Mouse (Mus musculus): ENCODE measurements around the gene Odf4. TPM values are rescaled to one million over a fixed set of nuclear protein-coding genes. Genes with fewer than 3 reads are reported as not detected.
"Not testable (repeated sequence)": the region's sequence is repeated elsewhere in the genome, so short reads cannot be mapped to it uniquely, and the experiment has no call there.

The Odf4 gene
- polyA plus RNA-seq, 1 experiment from 2014 or later = not detected

DNA sequence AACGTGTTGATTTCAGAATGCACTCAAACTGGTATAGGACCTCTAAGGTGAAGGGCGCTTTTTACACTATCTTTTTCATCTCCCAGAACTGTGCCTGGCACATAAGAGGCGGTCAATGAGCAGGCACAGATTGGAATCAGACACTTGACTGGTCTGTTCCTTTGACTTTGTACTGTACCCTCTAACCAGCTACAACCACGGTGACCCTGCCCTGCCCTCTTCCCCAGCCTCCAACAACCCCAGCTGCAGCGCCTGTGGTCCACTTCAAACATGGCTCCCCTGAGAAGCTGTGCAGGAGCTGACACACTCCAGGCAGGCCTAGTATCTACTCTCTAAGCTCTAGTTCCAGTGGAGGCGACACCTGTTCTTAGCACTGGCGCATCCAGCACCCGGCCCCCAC, 15.8 kb upstream of the Odf4 start:
- DNase-seq (ENCODE audit: extremely low spot score, low spot score) = no peak
- H3K27me3 ChIP-seq (ENCODE audit: poor library complexity, severe bottlenecking) = peaks cover 20% of the 10 kb centered on the region
- H3K4me1 ChIP-seq = peaks cover 26% of the 10 kb centered on the region
- H3K27ac ChIP-seq = no peak overlapping the region
- H3K9me3 ChIP-seq = no peaks in the 10 kb centered on the region
- no peaks in the 10 kb centered on the region; the same call in 1 of the 2 replicates for H3K36me3 ChIP-seq (replicated peaks)
- H3K4me3 ChIP-seq = no peak overlapping the region
- WGBS = 88% methylated on average over 8 of the region's 8 CpGs

GRCm38 (mm10) chr11:68940516-68940915, 13.6 kb upstream of the Odf4 start:
- Histone ChIP-seq H3K4me1 (peaks cover 15% of the 10 kb centered on the region), H3K27me3 (ENCODE audit: poor library complexity, severe bottlenecking) (no peaks in the 10 kb centered on the region), H3K9me3 (no peaks in the 10 kb centered on the region), H3K36me3 (replicated peaks) (no peaks in the 10 kb centered on the region; the same call in 1 of the 2 replicates), H3K27ac (peak overlapping the region; percentile 87), H3K4me3 (peak overlapping the region; percentile 58)
- no peak for DNase-seq (ENCODE audit: extremely low spot score, low spot score)
- WGBS = 69% methylated on average over 4 of the region's 4 CpGs

DNA sequence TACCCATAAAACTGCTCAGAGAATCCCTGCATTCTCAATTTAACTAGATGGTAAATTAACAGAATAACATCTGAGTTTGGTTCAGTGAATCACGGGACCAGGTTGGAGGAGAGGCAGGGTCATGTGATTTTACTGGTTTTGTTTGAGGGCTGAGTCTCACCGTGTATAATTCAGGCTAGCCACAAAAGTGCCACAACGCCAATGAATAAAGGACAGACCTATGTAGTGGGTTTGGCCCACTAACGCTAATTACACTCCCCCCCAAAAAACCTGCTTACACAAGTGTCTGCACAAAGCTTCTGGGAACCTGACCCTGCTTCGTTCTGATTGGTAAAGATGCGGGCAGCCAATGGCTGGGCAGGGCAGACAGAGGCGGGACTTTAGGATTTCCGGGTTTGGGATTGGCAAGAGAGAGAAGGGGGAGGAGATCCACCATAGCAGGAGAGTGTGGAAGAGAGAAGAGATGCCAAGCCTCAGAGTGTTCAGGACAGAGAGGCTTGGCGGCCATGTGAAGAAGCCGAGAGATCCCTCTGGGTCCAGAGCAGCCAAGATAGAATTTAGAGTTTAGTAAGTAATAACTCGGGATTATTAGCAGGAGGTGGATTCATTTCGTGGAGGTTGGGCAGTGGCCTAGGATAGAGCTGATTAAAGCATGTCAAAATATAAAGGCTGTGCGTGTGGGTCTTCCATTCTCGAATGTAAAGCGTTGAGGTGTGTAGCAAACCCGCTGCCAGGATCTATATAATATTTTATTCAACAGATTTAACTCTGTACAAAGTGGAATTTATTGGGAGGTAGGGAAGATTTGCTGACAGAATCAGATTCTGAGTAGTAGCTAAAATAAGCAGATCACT, 12.8 kb upstream of the Odf4 start:
- Histone ChIP-seq H3K4me1 (peaks cover 15% of the 10 kb centered on the region), H3K27me3 (ENCODE audit: poor library complexity, severe bottlenecking) (no peaks in the 10 kb centered on the region), H3K9me3 (no peaks in the 10 kb centered on the region), H3K36me3 (replicated peaks) (no peaks in the 10 kb centered on the region; the same call in 1 of the 2 replicates), H3K27ac (peak overlapping the region; percentile 87), H3K4me3 (peak overlapping the region; percentile 58)
- whole genome bisulfite sequencing = 6% methylated on average over 16 of the region's 16 CpGs
- DNase-seq (ENCODE audit: extremely low spot score, low spot score) = peak; percentile 91

DNA sequence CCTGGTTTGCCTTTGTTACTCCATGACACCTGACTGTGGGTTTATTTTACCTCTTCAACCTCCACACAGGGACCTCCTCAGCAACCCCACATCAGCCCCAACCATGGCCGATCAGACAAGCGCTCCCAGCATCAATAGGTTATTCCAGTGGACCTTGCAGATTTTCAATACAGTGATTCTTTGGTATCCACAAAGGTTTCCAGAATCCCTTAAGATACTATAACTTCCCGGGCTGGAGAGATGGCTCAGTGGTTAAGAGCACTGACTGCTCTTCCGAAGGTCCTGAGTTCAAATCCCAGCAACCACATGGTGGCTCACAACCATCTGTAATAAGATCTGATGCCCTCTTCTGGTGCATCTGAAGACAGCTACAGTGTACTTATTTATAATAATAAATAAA, 10.1 kb upstream of the Odf4 start:
- H3K27ac ChIP-seq; H3K36me3 ChIP-seq (replicated peaks); H3K27me3 ChIP-seq (ENCODE audit: poor library complexity, severe bottlenecking); DNase-seq (ENCODE audit: extremely low spot score, low spot score); H3K4me3 ChIP-seq; H3K9me3 ChIP-seq: not testable (repeated sequence)
- WGBS = 91% methylated on average over 4 of the region's 4 CpGs
- peaks cover 15% of the 10 kb centered on the region for H3K4me1 ChIP-seq

DNA sequence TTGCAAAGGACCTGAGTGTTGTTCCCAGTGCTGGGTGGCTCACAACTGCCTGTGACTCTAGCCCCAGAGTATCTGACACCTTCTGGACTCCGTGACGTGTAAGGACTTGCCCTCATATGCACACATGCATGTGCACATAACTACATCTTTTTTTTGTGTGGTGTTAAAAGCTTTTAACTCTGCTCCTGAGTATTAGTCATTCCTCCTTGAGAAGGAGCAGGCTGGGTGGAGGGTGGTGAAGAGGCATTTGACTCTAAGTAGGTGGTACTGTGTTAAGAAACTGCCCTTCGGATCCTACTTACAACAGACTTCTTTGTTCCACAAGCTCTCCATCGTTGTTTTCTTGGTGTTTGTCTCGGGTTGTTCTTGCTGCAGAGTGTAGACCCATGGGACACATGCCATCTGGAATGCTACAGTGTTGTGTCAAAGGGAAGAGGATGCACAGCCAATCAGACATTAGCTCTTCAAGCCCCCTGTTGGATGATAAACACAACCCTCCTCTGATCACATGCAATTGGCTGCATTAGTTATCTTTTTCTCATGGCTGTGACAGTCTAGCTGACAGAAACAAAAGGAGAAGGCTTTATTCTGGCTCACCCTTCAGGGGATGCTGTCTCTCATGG, 7.1 kb upstream of the Odf4 start:
- H3K4me3 ChIP-seq = no peak overlapping the region
- H3K4me1 ChIP-seq = peaks cover under 1% of the 10 kb centered on the region; the same call in 1 of the 2 replicates
- H3K9me3 ChIP-seq = no peaks in the 10 kb centered on the region
- no peaks in the 10 kb centered on the region for H3K27me3 ChIP-seq (ENCODE audit: poor library complexity, severe bottlenecking)
- no peaks in the 10 kb centered on the region for H3K36me3 ChIP-seq (replicated peaks)
- H3K27ac ChIP-seq = no peak overlapping the region
- no peak for DNase-seq (ENCODE audit: extremely low spot score, low spot score)
- WGBS = 82% methylated on average over 5 of the region's 5 CpGs

GRCm38 (mm10) chr11:68929947-68930346, 3.1 kb upstream of the Odf4 start:
- no peak overlapping the region for H3K27ac ChIP-seq
- no peaks in the 10 kb centered on the region for H3K4me1 ChIP-seq
- no peak for DNase-seq (ENCODE audit: extremely low spot score, low spot score)
- no peaks in the 10 kb centered on the region for H3K27me3 ChIP-seq (ENCODE audit: poor library complexity, severe bottlenecking)
- WGBS = 87% methylated on average over 6 of the region's 6 CpGs
- no peaks in the 10 kb centered on the region for H3K9me3 ChIP-seq
- no peaks in the 10 kb centered on the region for H3K36me3 ChIP-seq (replicated peaks)
- no peak overlapping the region for H3K4me3 ChIP-seq

- H3K27me3 ChIP-seq (ENCODE audit: poor library complexity, severe bottlenecking) = no peaks in the 10 kb centered on the region
- WGBS = 79% methylated on average over 2 of the region's 2 CpGs
- H3K4me1 ChIP-seq = peaks cover 11% of the 10 kb centered on the region
- H3K4me3 ChIP-seq = no peak overlapping the region
- DNase-seq (ENCODE audit: extremely low spot score, low spot score) = no peak
- H3K9me3 ChIP-seq = no peaks in the 10 kb centered on the region
- H3K27ac ChIP-seq = no peak overlapping the region
- H3K36me3 ChIP-seq (replicated peaks) = no peaks in the 10 kb centered on the region
Observed at GRCm38 (mm10) chr11:68924749-68925148, 2.1 kb downstream of the Odf4 start.

DNA sequence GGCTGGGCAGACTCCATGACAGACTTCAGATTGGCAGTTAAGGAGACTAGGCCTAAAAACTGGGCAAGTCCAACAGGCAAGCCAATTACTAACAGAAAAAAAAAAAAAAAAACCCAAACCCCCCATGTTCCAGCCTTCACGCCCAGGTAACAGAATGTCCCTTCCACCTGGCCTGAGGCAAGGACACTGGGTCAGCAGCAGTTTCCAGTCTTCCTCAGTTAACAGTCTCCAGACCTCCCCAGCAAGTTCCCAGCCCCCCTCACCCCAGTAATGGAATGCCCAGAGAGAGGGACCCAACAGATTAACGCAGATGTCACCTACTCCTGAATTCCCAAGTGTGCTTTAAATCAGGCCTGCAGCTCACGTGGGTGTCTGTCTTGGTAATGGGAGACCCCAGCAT, 3.7 kb downstream of the Odf4 start:
- no peak overlapping the region for H3K27ac ChIP-seq
- no peaks in the 10 kb centered on the region for H3K27me3 ChIP-seq (ENCODE audit: poor library complexity, severe bottlenecking)
- no peak overlapping the region for H3K4me3 ChIP-seq
- no peaks in the 10 kb centered on the region for H3K9me3 ChIP-seq
- DNase-seq (ENCODE audit: extremely low spot score, low spot score) = no peak
- 52% methylated on average over 3 of the region's 3 CpGs for WGBS
- peaks cover 11% of the 10 kb centered on the region for H3K4me1 ChIP-seq
- H3K36me3 ChIP-seq (replicated peaks) = no peaks in the 10 kb centered on the region

- Histone ChIP-seq H3K9me3 (peaks cover 4% of the 10 kb centered on the region; the same call in 1 of the 2 replicates), H3K4me1 (no peaks in the 10 kb centered on the region), H3K4me3 (no peak overlapping the region), H3K27ac (no peak overlapping the region), H3K27me3 (ENCODE audit: poor library complexity, severe bottlenecking) (no peaks in the 10 kb centered on the region), H3K36me3 (replicated peaks) (no peaks in the 10 kb centered on the region)
- DNase-seq (ENCODE audit: extremely low spot score, low spot score) = no peak
- 91% methylated on average over 4 of the region's 4 CpGs for WGBS
Observed at GRCm38 (mm10) chr11:68914566-68914965, 12.3 kb downstream of the Odf4 start.

DNA sequence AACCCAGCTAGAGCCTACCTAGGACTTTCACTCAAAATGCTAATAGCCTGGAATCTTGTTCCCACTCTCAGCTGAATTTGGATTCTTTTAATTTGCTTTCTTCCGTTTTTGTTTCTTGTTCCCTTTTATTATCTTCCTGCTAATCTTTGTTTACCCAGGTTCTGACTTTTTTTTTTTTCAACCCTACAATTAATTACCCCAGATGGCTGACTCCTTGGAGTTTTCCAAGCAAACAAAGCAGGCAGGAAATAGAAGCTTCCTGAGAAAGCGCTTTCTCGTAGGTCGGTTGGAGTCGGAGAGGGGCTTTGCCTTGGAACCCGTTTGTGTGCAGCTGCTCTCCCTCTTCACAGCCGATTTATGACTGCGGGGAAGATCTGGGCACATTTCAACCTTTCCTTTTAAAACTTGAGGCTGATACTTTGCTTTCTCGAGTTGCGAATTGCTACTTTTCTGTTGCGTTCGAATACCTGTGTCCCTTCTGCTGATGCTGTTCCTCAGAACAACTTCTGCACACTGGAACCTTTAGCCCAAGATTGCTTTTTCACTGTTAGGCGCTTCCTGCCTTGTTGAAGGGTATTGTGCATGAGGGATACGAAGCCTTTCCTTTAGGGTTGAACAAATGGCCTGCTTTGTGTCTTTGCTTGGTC, 15.2 kb downstream of the Odf4 start:
- Histone ChIP-seq H3K4me1 (no peaks in the 10 kb centered on the region), H3K9me3 (peaks cover 4% of the 10 kb centered on the region; the same call in 1 of the 2 replicates), H3K27ac (no peak overlapping the region), H3K4me3 (no peak overlapping the region), H3K36me3 (replicated peaks) (peaks cover 13% of the 10 kb centered on the region), H3K27me3 (ENCODE audit: poor library complexity, severe bottlenecking) (no peaks in the 10 kb centered on the region)
- no peak for DNase-seq (ENCODE audit: extremely low spot score, low spot score)
- 68% methylated on average over 14 of the region's 14 CpGs for WGBS

GRCm38 (mm10) chr11:68908846-68909503, 17.9 kb downstream of the Odf4 start:
- Histone ChIP-seq H3K27ac (no peak overlapping the region), H3K9me3 (peaks cover 4% of the 10 kb centered on the region; the same call in 1 of the 2 replicates), H3K4me3 (no peak overlapping the region), H3K27me3 (ENCODE audit: poor library complexity, severe bottlenecking) (no peaks in the 10 kb centered on the region), H3K36me3 (replicated peaks) (peaks cover 40% of the 10 kb centered on the region), H3K4me1 (no peaks in the 10 kb centered on the region)
- DNase-seq (ENCODE audit: extremely low spot score, low spot score) = no peak
- 49% methylated on average over 7 of the region's 7 CpGs for WGBS

- 80% methylated on average over 3 of the region's 3 CpGs for WGBS
- Histone ChIP-seq H3K27ac (no peak overlapping the region), H3K4me1 (peaks cover 10% of the 10 kb centered on the region), H3K4me3 (no peak overlapping the region), H3K27me3 (ENCODE audit: poor library complexity, severe bottlenecking) (no peaks in the 10 kb centered on the region), H3K9me3 (no peaks in the 10 kb centered on the region), H3K36me3 (replicated peaks) (peaks cover 57% of the 10 kb centered on the region)
- no peak for DNase-seq (ENCODE audit: extremely low spot score, low spot score)
Observed at GRCm38 (mm10) chr11:68907251-68907650, 19.6 kb downstream of the Odf4 start.
